Mouse (Mus musculus) lung, embryonic 14.5 days (tissue): ENCODE measurements at regions not wholly inside any gene's neighbourhood (a gene's known extent, or its start where the extent isn't known, plus 50 kb on each side); places are given as distances from the start of the nearest gene placed in this dataset.
A peak's percentile ranks its signal among the peaks of the same experiment; 100 is the strongest.

Experiments used
- ATAC-seq: fragments of 200-750 bp; cut with Nextera tagmentation; 2 replicates; pipeline ENCODE4 v1.8.0; 2017; ENCODE audit warnings: mild to moderate bottlenecking, moderate TSS enrichment, moderate library complexity; ENCODE audit not compliant: insufficient read depth
- DNase-seq: peaks from one replicate; pipeline ENCODE4 v3.0.0-alpha.2; 2015
- H3K27ac ChIP-seq: fragments of 300-500 bp; sonication (generic); 2 replicates; pipeline ENCODE4 v1.5.1; 2014; ENCODE audit warnings: low read depth, mild to moderate bottlenecking, moderate library complexity
- H3K27me3 ChIP-seq: fragments of 300-500 bp; sonication (generic); 2 replicates; pipeline ENCODE4 v1.6.1; 2014; ENCODE audit warnings: low read length, control low read depth; ENCODE audit not compliant: insufficient read depth
- H3K36me3 ChIP-seq: fragments of 300-500 bp; sonication (generic); 2 replicates; pipeline ENCODE4 v1.6.1; 2014; ENCODE audit warnings: control low read depth; ENCODE audit not compliant: insufficient read depth
- H3K4me1 ChIP-seq: fragments of 300-500 bp; sonication (generic); 2 replicates; pipeline ENCODE4 v1.6.1; 2014; ENCODE audit warnings: antibody characterized with exemption, control low read depth; ENCODE audit not compliant: insufficient read depth
- H3K4me2 ChIP-seq: fragments of 300-500 bp; sonication (generic); 2 replicates; pipeline ENCODE4 v1.6.1; 2014; ENCODE audit warnings: mild to moderate bottlenecking
- H3K4me3 ChIP-seq: fragments of 300-500 bp; sonication (generic); 2 replicates; pipeline ENCODE4 v1.5.1; 2014; ENCODE audit warnings: low read depth, low read length
- H3K9ac ChIP-seq: fragments of 300-500 bp; sonication (generic); 2 replicates; pipeline ENCODE4 v1.6.1; 2014
- H3K9me3 ChIP-seq: fragments of 300-500 bp; sonication (generic); 2 replicates; pipeline ENCODE4 v1.6.1; 2016; ENCODE audit warnings: low read depth, low read length, control low read depth
- CTCF ChIP-seq: IDR thresholded peaks from 2 replicates; pipeline ENCODE4 v1.5.1; 2016; ENCODE audit warnings: antibody characterized with exemption, low read depth
- WGBS: fragments of 180-500 bp; shearing (Covaris S2); extraction: QIAGEN DNeasy Blood & Tissue Kit; methylation state at CpG from one replicate; pipeline ENCODE4 v1.1.7; 2014; 5-methylcytosine and 5-hydroxymethylcytosine counted together

GRCm38 (mm10) chr9:91964051-91964450, 228.7 kb upstream of the Plscr5 start:
- Histone ChIP-seq H3K9me3 (no peaks in the 10 kb centered on the region), H3K4me3 (no peak overlapping the region), H3K36me3 (no peaks in the 10 kb centered on the region), H3K4me2 (no peak overlapping the region), H3K27ac (no peak overlapping the region), H3K4me1 (no peaks in the 10 kb centered on the region), H3K9ac (no peak overlapping the region), H3K27me3 (no peaks in the 10 kb centered on the region)
- ATAC-seq, result no peak
- DNase-seq, result no peak
- 67% methylated on average over 2 of the region's 2 CpGs for WGBS
- no peak for TF ChIP-seq CTCF

- no peaks in the 10 kb centered on the region for H3K9me3 ChIP-seq
- 72% methylated on average over 1 of the region's 1 CpGs for WGBS
Observed at GRCm38 (mm10) chr9:91962726-91963125, 230.0 kb upstream of the Plscr5 start.

GRCm38 (mm10) chr9:91961666-91962065, 231.1 kb upstream of the Plscr5 start:
- Histone ChIP-seq H3K27me3 (no peaks in the 10 kb centered on the region), H3K4me3 (no peak overlapping the region), H3K36me3 (no peaks in the 10 kb centered on the region), H3K9ac (no peak overlapping the region), H3K4me1 (no peaks in the 10 kb centered on the region), H3K27ac (no peak overlapping the region), H3K9me3 (no peaks in the 10 kb centered on the region), H3K4me2 (no peak overlapping the region)
- DNase-seq (no peak), ATAC-seq (no peak)
- WGBS, result 74% methylated on average over 1 of the region's 1 CpGs
- TF ChIP-seq CTCF, result no peak

More at GRCm38 (mm10) chr9:91962726-91963125, 230.0 kb upstream of the Plscr5 start:
- Histone ChIP-seq H3K4me3 (no peak overlapping the region), H3K27me3 (no peaks in the 10 kb centered on the region), H3K27ac (no peak overlapping the region), H3K4me2 (no peak overlapping the region), H3K36me3 (no peaks in the 10 kb centered on the region), H3K9ac (no peak overlapping the region), H3K4me1 (no peaks in the 10 kb centered on the region)
- no peak for ATAC-seq
- DNase-seq, result no peak
- TF ChIP-seq CTCF, result no peak

GRCm38 (mm10) chr9:91960556-91961325, 232.0 kb upstream of the Plscr5 start:
- 72% methylated on average over 14 of the region's 14 CpGs for whole genome bisulfite sequencing
- DNase-seq, result no peak
- no peak overlapping the region for H3K4me2 ChIP-seq

GRCm38 (mm10) chr9:91959592-91959991, 233.1 kb upstream of the Plscr5 start:
- Histone ChIP-seq H3K9ac (no peak overlapping the region), H3K9me3 (no peaks in the 10 kb centered on the region), H3K36me3 (no peaks in the 10 kb centered on the region), H3K4me1 (no peaks in the 10 kb centered on the region), H3K27ac (no peak overlapping the region), H3K27me3 (no peaks in the 10 kb centered on the region), H3K4me2 (no peak overlapping the region), H3K4me3 (no peak overlapping the region)
- DNase-seq, result peak; percentile 36
- TF ChIP-seq CTCF, result peak; percentile 12
- no peak for ATAC-seq
- WGBS, result 11% methylated on average over 1 of the region's 1 CpGs

More at GRCm38 (mm10) chr9:91960556-91961325, 232.0 kb upstream of the Plscr5 start:
- Histone ChIP-seq H3K9me3 (no peaks in the 10 kb centered on the region), H3K4me3 (no peak overlapping the region), H3K27me3 (no peaks in the 10 kb centered on the region), H3K27ac (no peak overlapping the region), H3K4me1 (no peaks in the 10 kb centered on the region), H3K36me3 (no peaks in the 10 kb centered on the region), H3K9ac (no peak overlapping the region)
- no peak for ATAC-seq
- TF ChIP-seq CTCF, result no peak

GRCm38 (mm10) chr9:91959076-91959475, 233.7 kb upstream of the Plscr5 start:
- 73% methylated on average over 3 of the region's 3 CpGs for WGBS
- H3K27ac ChIP-seq, result no peak overlapping the region

GRCm38 (mm10) chr9:91958421-91958820, 234.3 kb upstream of the Plscr5 start:
- H3K4me3 ChIP-seq, result no peak overlapping the region
- H3K9ac ChIP-seq, result no peak overlapping the region
- H3K36me3 ChIP-seq, result no peaks in the 10 kb centered on the region
- ATAC-seq, result no peak
- no peaks in the 10 kb centered on the region for H3K4me1 ChIP-seq
- no peak for DNase-seq
- WGBS, result 55% methylated on average over 3 of the region's 3 CpGs
- no peak overlapping the region for H3K4me2 ChIP-seq
- TF ChIP-seq CTCF, result no peak
- H3K27ac ChIP-seq, result no peak overlapping the region
- no peaks in the 10 kb centered on the region for H3K9me3 ChIP-seq
- no peaks in the 10 kb centered on the region for H3K27me3 ChIP-seq

More at GRCm38 (mm10) chr9:91959076-91959475, 233.7 kb upstream of the Plscr5 start:
- ATAC-seq, result no peak
- DNase-seq, result no peak
- H3K4me1 ChIP-seq, result no peaks in the 10 kb centered on the region
- no peaks in the 10 kb centered on the region for H3K36me3 ChIP-seq
- H3K4me2 ChIP-seq, result no peak overlapping the region
- no peak for TF ChIP-seq CTCF
- no peaks in the 10 kb centered on the region for H3K9me3 ChIP-seq
- no peak overlapping the region for H3K9ac ChIP-seq
- no peak overlapping the region for H3K4me3 ChIP-seq
- no peaks in the 10 kb centered on the region for H3K27me3 ChIP-seq
